Mouse (Mus musculus): ENCODE measurements at regions not wholly inside any gene's neighbourhood (a gene's known extent, or its start where the extent isn't known, plus 50 kb on each side); places are given as distances from the start of the nearest gene placed in this dataset.

DNA sequence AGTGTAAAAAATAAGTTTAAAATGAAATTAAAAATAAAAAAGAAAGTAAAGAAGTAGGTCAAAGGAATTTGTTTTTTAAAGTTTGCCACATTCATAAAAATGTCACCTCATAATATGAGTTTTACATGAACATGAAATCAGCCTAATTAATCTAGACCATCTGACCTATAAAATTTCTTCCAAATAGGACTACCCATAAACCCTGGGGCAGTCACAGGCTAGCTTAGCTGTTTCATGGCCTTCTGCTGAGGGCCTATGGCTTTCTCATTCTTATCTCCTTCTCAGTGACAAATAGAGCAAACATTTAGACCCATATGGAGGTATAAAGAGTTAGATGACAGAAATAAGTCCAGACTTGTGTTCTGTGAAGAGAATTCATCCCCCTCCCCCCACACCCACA lies 520.2 kb downstream of the Nebl start:
- H3K27me3 ChIP-seq (replicated peaks; ENCODE audit: control insufficient read depth, insufficient read depth, low read length), result no peaks in the 10 kb centered on the region
- no peak for TF ChIP-seq CTCF (IDR thresholded peaks at IDR 0.05; ENCODE audit: low read depth)
- H3K27ac ChIP-seq (ENCODE audit: low read depth, low read length), result no peak overlapping the region
- H3K4me2 ChIP-seq (replicated peaks; ENCODE audit: low read depth), result no peak overlapping the region
- no peaks in the 10 kb centered on the region for H3K36me3 ChIP-seq (ENCODE audit: control insufficient read depth, insufficient read depth)
- H3K4me3 ChIP-seq (ENCODE audit: low read depth, low read length), result no peak overlapping the region
- H3K9ac ChIP-seq (ENCODE audit: low read depth, low read length), result no peak overlapping the region
- H3K4me1 ChIP-seq (replicated peaks; ENCODE audit: control insufficient read depth, insufficient read depth, low read length), result no peaks in the 10 kb centered on the region
- H3K9me3 ChIP-seq (ENCODE audit: control insufficient read depth), result no peaks in the 10 kb centered on the region
- ATAC-seq, result no peak

DNA sequence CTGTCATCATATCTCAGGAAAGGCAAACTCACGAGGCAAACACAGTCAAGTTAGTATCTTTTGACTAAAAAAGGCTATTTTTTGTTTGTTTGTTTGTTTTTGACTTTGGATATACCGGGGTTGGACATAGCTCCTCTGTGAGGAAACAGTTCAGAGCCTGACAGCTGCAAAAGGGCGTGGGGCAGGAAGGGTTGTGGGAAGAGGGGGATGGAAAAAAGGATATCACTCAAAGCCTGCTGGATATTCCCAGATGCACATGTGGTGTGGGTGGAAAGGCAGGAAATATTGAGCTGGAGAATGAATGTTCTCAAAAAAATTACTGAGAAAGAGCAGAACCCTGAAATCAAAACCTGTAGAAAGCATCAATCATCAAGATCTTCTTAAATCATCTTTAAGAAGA lies 537.7 kb downstream of the Nebl start:
- H3K27ac ChIP-seq (ENCODE audit: low read depth, low read length), result no peak overlapping the region
- H3K4me2 ChIP-seq (replicated peaks; ENCODE audit: low read depth), result no peak overlapping the region
- TF ChIP-seq CTCF (IDR thresholded peaks at IDR 0.05; ENCODE audit: low read depth), result no peak
- no peak for ATAC-seq
- H3K9me3 ChIP-seq (ENCODE audit: control insufficient read depth), result no peaks in the 10 kb centered on the region
- WGBS, result 48% methylated on average over 3 of the region's 3 CpGs
- no peak overlapping the region for H3K4me3 ChIP-seq (ENCODE audit: low read depth, low read length)
- no peaks in the 10 kb centered on the region for H3K4me1 ChIP-seq (replicated peaks; ENCODE audit: control insufficient read depth, insufficient read depth, low read length)
- no peak overlapping the region for H3K9ac ChIP-seq (ENCODE audit: low read depth, low read length)
- no peaks in the 10 kb centered on the region for H3K27me3 ChIP-seq (replicated peaks; ENCODE audit: control insufficient read depth, insufficient read depth, low read length)
- no peaks in the 10 kb centered on the region for H3K36me3 ChIP-seq (ENCODE audit: control insufficient read depth, insufficient read depth)

DNA sequence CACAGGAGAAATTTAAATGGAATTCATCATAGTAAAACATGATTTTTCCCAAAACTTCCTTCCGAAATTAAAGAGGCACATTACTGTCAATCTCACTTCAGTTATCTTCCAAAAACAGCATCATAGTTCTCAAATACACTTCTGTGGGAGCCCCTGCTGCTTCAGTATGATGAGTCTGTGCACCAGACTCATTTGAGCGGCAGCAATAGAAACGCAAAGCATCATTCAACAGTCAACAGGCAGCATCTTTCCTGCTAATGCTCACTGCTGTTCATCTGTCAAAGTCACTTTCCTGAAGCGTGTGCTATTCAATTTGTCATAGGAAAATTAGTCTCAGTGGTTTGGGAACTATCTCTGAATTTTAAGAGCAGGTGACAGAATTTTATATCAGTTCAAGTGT lies 542.1 kb downstream of the Nebl start:
- 83% methylated on average over 4 of the region's 4 CpGs for WGBS
- Histone ChIP-seq H3K27me3 (replicated peaks; ENCODE audit: control insufficient read depth, insufficient read depth, low read length) (no peaks in the 10 kb centered on the region), H3K9me3 (ENCODE audit: control insufficient read depth) (no peaks in the 10 kb centered on the region), H3K27ac (ENCODE audit: low read depth, low read length) (no peak overlapping the region), H3K4me1 (replicated peaks; ENCODE audit: control insufficient read depth, insufficient read depth, low read length) (no peaks in the 10 kb centered on the region), H3K4me2 (replicated peaks; ENCODE audit: low read depth) (no peak overlapping the region), H3K9ac (ENCODE audit: low read depth, low read length) (no peak overlapping the region), H3K36me3 (ENCODE audit: control insufficient read depth, insufficient read depth) (no peaks in the 10 kb centered on the region), H3K4me3 (ENCODE audit: low read depth, low read length) (no peak overlapping the region)
- TF ChIP-seq CTCF (IDR thresholded peaks at IDR 0.05; ENCODE audit: low read depth), result no peak
- no peak for ATAC-seq

DNA sequence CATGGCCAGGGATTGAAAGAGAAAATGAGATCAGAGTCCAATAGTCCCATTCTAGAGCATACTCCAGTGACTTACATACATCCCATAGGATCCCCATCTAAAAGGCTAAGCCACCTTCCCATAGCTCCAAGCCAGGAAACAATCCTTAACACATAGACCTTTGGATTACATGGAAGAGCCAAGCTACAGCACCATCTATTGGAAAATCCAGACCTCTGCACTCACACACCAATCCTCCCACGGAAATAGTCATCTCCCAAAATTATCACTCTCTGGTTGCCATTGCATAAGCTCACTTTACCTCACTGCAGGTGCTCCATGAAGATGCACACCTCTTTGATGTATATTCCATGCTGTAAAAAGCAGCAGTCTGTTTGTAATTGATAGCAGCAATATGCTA lies 543.4 kb downstream of the Nebl start:
- 61% methylated on average over 1 of the region's 1 CpGs for WGBS
- peak; percentile 44 for TF ChIP-seq CTCF (IDR thresholded peaks at IDR 0.05; ENCODE audit: low read depth)
- Histone ChIP-seq H3K36me3 (ENCODE audit: control insufficient read depth, insufficient read depth) (no peaks in the 10 kb centered on the region), H3K9ac (ENCODE audit: low read depth, low read length) (no peak overlapping the region), H3K27ac (ENCODE audit: low read depth, low read length) (no peak overlapping the region), H3K27me3 (replicated peaks; ENCODE audit: control insufficient read depth, insufficient read depth, low read length) (no peaks in the 10 kb centered on the region), H3K4me2 (replicated peaks; ENCODE audit: low read depth) (no peak overlapping the region), H3K9me3 (ENCODE audit: control insufficient read depth) (no peaks in the 10 kb centered on the region), H3K4me3 (ENCODE audit: low read depth, low read length) (no peak overlapping the region), H3K4me1 (replicated peaks; ENCODE audit: control insufficient read depth, insufficient read depth, low read length) (no peaks in the 10 kb centered on the region)
- no peak for ATAC-seq

DNA sequence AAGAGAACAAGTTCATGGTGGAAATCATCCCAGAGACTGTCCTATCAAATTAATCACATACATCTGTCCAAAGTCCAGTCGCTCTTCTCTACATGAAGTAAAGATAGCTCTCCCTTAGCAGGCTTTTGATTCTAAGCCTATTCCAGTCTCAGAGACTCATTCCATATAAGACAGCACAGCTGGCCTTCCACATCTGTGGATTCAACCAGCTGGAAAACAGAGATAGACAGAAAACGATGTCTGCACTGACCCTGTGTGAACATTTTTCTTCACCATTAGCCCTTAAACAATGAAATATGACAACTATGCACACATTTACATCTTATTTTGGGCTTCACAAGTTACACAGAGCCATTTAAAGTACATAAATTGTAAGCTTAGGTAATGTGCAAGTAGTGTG lies 547.6 kb downstream of the Nebl start:
- Histone ChIP-seq H3K9me3 (ENCODE audit: control insufficient read depth) (no peaks in the 10 kb centered on the region), H3K36me3 (ENCODE audit: control insufficient read depth, insufficient read depth) (no peaks in the 10 kb centered on the region), H3K4me2 (replicated peaks; ENCODE audit: low read depth) (no peak overlapping the region), H3K4me1 (replicated peaks; ENCODE audit: control insufficient read depth, insufficient read depth, low read length) (no peaks in the 10 kb centered on the region), H3K27me3 (replicated peaks; ENCODE audit: control insufficient read depth, insufficient read depth, low read length) (no peaks in the 10 kb centered on the region), H3K27ac (ENCODE audit: low read depth, low read length) (no peak overlapping the region), H3K4me3 (ENCODE audit: low read depth, low read length) (no peak overlapping the region), H3K9ac (ENCODE audit: low read depth, low read length) (no peak overlapping the region)
- 75% methylated on average over 2 of the region's 2 CpGs for WGBS
- TF ChIP-seq CTCF (IDR thresholded peaks at IDR 0.05; ENCODE audit: low read depth), result no peak
- ATAC-seq, result no peak

DNA sequence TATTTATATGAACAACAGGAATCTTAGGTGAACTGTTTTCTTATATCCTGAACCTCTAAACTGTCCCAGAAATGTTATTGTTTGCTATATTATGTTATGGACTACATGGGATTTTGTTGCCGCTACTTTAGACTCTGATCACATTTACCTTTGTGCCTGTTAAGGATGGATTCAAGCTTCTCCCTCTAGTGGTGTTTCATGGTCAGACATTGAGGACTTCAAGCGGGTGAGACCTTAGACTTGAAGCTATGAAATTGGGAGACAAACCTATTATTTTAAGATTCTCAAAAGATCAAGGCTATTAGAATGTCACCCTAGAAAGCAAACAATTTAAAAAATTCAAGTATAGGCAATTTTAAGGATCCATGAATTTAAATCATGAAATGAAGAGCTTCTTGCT lies 549.7 kb downstream of the Nebl start:
- H3K4me2 ChIP-seq (replicated peaks; ENCODE audit: low read depth), result no peak overlapping the region
- H3K27me3 ChIP-seq (replicated peaks; ENCODE audit: control insufficient read depth, insufficient read depth, low read length), result no peaks in the 10 kb centered on the region
- no peak overlapping the region for H3K27ac ChIP-seq (ENCODE audit: low read depth, low read length)
- peak; percentile 17; the same call in 1 of the 2 replicates for TF ChIP-seq CTCF (IDR thresholded peaks at IDR 0.05; ENCODE audit: low read depth)
- H3K4me1 ChIP-seq (replicated peaks; ENCODE audit: control insufficient read depth, insufficient read depth, low read length), result no peaks in the 10 kb centered on the region
- no peak overlapping the region for H3K4me3 ChIP-seq (ENCODE audit: low read depth, low read length)
- WGBS, result 80% methylated on average over 2 of the region's 2 CpGs
- H3K9me3 ChIP-seq (ENCODE audit: control insufficient read depth), result no peaks in the 10 kb centered on the region
- ATAC-seq, result no peak
- no peak overlapping the region for H3K9ac ChIP-seq (ENCODE audit: low read depth, low read length)
- H3K36me3 ChIP-seq (ENCODE audit: control insufficient read depth, insufficient read depth), result no peaks in the 10 kb centered on the region

DNA sequence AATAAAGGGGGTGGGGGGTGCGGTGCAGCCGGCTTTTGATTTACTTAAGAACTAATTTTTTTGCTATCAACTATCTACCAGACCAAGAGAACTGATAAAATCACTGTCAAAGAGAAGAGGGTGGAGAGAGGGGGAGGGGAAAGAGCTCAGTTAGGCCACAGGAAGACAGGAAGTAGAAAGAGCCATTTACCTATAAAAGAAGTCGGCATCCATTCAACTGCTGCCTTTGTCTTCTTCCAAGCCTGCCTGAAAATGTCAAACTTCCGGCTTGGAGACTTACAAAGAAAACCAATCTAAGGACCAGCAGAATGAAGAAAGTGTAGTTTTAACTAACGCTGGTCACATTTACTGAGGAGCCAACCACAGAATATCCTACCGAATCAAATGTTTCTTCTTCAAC lies 562.4 kb downstream of the Nebl start:
- Histone ChIP-seq H3K4me2 (replicated peaks; ENCODE audit: low read depth) (no peak overlapping the region), H3K9ac (ENCODE audit: low read depth, low read length) (no peak overlapping the region), H3K4me1 (replicated peaks; ENCODE audit: control insufficient read depth, insufficient read depth, low read length) (no peaks in the 10 kb centered on the region), H3K27me3 (replicated peaks; ENCODE audit: control insufficient read depth, insufficient read depth, low read length) (no peaks in the 10 kb centered on the region), H3K4me3 (ENCODE audit: low read depth, low read length) (no peak overlapping the region), H3K36me3 (ENCODE audit: control insufficient read depth, insufficient read depth) (no peaks in the 10 kb centered on the region), H3K9me3 (ENCODE audit: control insufficient read depth) (no peaks in the 10 kb centered on the region), H3K27ac (ENCODE audit: low read depth, low read length) (no peak overlapping the region)
- no peak for TF ChIP-seq CTCF (IDR thresholded peaks at IDR 0.05; ENCODE audit: low read depth)
- no peak for ATAC-seq
- 93% methylated on average over 6 of the region's 6 CpGs for WGBS

All from intestine, postnatal 0 days (tissue).